Mouse (Mus musculus) gastrocnemius, adult 2 months (tissue): ENCODE results near the gene Zbtb7b. TPM values are rescaled to one million over a fixed set of nuclear protein-coding genes. Genes with fewer than 3 reads are reported as not detected.
A peak's percentile ranks its signal among the peaks of the same experiment; 100 is the strongest.

ENCODE experiments used
- DNase-seq: peaks from one replicate; pipeline ENCODE4 v3.0.0; 2022
- H3K27ac ChIP-seq: fragments of 200-600 bp; 2 replicates; pipeline ENCODE4 v1.8.1; 2022; ENCODE audit warnings: mild to moderate bottlenecking
- H3K4me3 ChIP-seq: fragments of 200-600 bp; 2 replicates; pipeline ENCODE4 v1.8.1; 2022; ENCODE audit warnings: mild to moderate bottlenecking, moderate library complexity
- CTCF ChIP-seq: fragments of 200-600 bp; IDR thresholded peaks from 2 replicates; pipeline ENCODE4 v1.8.1; 2022; ENCODE audit warnings: antibody characterized with exemption, mild to moderate bottlenecking, moderate library complexity
- intact Hi-C: fragments of 180-260 bp; cut with DNase I; formaldehyde crosslinking; loops from one replicate; pipeline ENCODE4 v1.15.1; 2025
- total RNA-seq, 2 experiments: library from RNA; stranded (reverse); gene quantifications; 2 replicates each; pipeline ENCODE4 v1.2.3; 2021

Zbtb7b gene
- total RNA-seq, 2 experiments from 2014 or later = 22.8 to 33.3 TPM

DNA sequence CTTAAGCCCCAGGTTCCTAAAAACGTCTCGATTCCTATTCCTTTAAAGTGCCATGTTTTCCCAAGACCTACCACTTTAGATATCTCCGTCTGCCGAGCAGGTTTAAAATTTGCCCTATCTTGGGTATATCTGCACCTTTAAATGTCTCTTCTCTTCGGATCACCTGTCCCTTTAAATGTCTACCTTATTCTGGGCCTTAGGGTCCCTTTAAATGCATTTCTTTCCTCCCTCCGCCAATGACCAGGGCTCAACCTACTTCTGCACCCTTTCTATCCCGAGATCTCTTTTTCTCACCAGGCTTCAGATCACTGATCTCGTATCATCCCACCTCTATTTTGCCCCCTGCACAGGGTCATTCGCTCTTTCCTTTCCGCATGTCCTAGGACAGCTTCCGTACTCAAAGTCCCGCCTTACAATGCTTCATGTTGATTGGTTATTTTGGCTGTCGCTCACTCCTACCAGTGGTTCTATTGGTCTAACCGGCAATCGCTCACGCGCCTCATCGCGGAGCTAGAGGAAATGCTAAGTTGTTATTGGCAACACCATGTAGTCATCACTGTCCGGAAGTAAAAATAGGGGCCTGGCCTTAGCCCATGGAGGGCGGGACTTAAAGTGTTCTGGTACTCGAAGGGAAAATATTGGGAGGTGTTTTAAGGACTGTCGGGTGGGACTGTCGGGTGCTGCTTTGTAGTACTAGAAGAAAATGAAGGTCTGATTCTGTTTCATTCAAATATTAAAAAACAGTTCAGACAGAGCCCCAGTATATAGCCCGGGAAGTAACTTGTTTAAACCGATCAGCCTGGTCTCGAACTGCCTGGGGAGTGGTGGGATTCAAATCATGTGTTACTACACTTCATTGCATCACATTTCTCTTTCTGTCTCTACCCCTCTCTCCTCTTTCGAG lies 17.2 kb upstream of the Zbtb7b start, which contains the start of gene Flad1:
Gene Flad1, minus strand, starts transcription at position 381 of the 904 bp plus-strand sequence.
- peak within 1 kb of the TSS; percentile 91 for H3K4me3 ChIP-seq
- H3K27ac ChIP-seq = peak within 1 kb of the TSS; percentile 91
- no peak for TF ChIP-seq CTCF
- intact Hi-C loops = loop anchor here (2.0 kb wide), 1 partner anchor 15 kb away; no protein-coding TSS in a partner anchor
- peak; percentile 95 for DNase-seq

- Histone ChIP-seq H3K27ac (peak overlapping the region; percentile 91), H3K4me3 (peak overlapping the region; percentile 91)
- TF ChIP-seq CTCF = no peak
- intact Hi-C loops = loop anchor here (2.0 kb wide), 1 partner anchor 14 kb away; no protein-coding TSS in a partner anchor
- no peak for DNase-seq
Measured at GRCm38 (mm10) chr3:89410864-89411263, 16.3 kb upstream of the Zbtb7b start.

GRCm38 (mm10) chr3:89409701-89410100 lies 15.1 kb upstream of the Zbtb7b start:
- no peak for DNase-seq
- Histone ChIP-seq H3K4me3 (no peak overlapping the region), H3K27ac (no peak overlapping the region)
- TF ChIP-seq CTCF = no peak
- intact Hi-C loops = loop anchor here (2.0 kb wide), 1 partner anchor 13 kb away; no protein-coding TSS in a partner anchor

DNA sequence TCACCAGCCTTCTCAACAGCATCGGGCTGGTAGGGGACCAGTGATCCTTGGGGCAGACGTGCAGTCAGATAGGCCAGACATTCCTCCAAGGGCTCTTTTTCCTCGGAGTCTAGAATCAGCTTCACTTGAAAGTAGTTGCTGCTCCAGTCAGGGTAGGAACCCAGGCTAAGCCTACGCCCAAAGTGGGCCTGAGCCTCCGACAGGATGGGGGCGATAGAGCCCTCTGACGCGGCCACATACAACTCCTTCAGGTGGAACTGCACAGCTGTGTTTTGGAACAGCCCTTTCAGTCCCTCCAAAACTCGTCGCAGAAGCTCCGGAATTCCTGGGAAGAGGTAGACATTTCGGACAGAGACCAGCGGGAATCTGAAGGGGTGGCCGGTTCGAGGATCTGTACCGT lies 13.9 kb upstream of the Zbtb7b start:
- no peak for TF ChIP-seq CTCF
- DNase-seq = peak; percentile 20
- intact Hi-C loops = no loop called here
- Histone ChIP-seq H3K4me3 (no peak overlapping the region), H3K27ac (no peak overlapping the region)

DNA sequence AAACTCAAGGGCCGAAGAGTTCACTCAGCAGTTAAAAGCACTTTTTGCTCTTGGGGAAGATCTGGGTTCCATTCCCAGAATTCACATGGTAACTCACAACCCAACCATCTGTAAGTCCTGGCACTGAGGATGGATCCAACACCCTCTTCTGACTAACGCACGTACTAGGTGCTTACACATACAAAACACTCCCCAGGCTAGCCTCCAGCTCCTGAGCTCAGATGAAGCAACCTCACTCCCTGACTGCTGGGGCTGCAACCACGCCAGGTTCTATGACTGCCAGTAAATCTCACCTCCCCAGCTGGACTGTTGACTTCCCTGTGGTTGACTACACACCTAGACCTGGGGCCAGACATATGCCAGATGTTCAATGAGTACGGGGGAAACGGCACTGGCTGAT lies 12.3 kb upstream of the Zbtb7b start:
- intact Hi-C loops = no loop called here
- no peak for TF ChIP-seq CTCF
- peak; percentile 77 for DNase-seq
- peak overlapping the region; percentile 78 for H3K27ac ChIP-seq
- H3K4me3 ChIP-seq = no peak overlapping the region

DNA sequence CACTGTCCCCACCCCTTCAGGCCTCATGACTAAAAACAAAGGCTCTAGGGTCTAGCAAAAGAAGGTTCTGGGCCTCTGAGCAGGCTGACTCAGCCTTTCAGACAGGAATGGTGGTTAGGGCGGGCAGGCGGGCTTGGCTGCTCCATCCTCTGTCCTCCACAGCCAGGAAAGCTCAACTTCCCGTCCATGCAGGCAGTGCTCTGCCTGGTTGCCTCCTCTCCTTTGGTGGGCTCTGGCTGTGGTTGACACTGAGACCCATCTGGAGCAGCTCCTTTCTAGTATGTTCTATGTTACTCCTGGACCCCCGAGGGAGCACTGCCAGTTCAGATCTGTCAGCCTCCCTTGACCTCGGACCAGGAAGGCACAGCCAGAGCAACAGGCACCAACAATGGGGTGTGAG lies 8.1 kb upstream of the Zbtb7b start, which contains the start of gene Lenep:
Gene Lenep, minus strand, starts transcription at position 101 of the 400 bp plus-strand sequence.
- peak; percentile 14 for DNase-seq
- H3K4me3 ChIP-seq = no peak within 1 kb of the TSS
- intact Hi-C loops = no loop called here
- no peak within 1 kb of the TSS for H3K27ac ChIP-seq
- TF ChIP-seq CTCF = no peak

DNA sequence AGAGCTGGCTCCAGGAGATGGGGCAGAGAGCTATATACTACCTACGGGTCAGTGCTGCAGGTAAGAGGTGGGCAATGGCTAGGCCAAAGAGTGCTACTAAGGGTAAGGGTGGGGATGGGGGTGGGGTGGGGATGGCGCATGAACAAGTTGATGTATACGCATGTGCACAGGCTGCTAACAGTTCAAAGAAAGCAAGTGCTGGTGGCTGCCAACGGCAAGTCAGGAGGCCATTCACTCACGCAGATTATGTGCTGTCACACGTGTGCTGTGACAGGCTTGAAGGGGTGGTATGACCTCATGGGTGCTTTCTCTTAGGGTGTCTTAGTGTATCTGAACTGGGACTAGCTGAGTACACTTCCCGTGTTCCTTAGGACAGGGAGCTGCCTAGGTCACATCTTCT lies 6.8 kb upstream of the Zbtb7b start:
- no peak for TF ChIP-seq CTCF
- intact Hi-C loops = no loop called here
- DNase-seq = no peak
- Histone ChIP-seq H3K4me3 (no peak overlapping the region), H3K27ac (no peak overlapping the region)

DNA sequence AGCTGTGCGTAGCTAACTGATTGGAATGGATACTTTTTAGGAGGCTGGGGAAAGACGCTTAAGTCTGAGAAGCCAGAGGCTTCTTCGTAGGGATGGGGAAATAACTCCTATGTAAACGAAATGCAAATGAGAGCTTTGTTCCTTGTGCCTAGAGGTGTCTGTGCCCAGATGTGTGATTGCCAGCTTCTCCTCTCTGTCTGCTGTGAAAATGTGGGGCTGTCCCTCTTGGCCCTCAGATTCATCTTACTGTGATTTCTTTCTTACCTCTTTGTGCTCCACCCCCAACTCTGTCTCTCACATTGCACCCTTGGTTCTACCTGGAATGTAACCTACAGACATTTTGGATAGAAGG lies 2.1 kb upstream of the Zbtb7b start:
- peak overlapping the region; percentile 82 for H3K4me3 ChIP-seq
- DNase-seq = no peak
- no peak for TF ChIP-seq CTCF
- intact Hi-C loops = loop anchor here (2.0 to 5.0 kb wide), 2 partner anchors 14 to 91 kb away; partner anchors contain the start of gene Flad1
- H3K27ac ChIP-seq = peak overlapping the region; percentile 95

DNA sequence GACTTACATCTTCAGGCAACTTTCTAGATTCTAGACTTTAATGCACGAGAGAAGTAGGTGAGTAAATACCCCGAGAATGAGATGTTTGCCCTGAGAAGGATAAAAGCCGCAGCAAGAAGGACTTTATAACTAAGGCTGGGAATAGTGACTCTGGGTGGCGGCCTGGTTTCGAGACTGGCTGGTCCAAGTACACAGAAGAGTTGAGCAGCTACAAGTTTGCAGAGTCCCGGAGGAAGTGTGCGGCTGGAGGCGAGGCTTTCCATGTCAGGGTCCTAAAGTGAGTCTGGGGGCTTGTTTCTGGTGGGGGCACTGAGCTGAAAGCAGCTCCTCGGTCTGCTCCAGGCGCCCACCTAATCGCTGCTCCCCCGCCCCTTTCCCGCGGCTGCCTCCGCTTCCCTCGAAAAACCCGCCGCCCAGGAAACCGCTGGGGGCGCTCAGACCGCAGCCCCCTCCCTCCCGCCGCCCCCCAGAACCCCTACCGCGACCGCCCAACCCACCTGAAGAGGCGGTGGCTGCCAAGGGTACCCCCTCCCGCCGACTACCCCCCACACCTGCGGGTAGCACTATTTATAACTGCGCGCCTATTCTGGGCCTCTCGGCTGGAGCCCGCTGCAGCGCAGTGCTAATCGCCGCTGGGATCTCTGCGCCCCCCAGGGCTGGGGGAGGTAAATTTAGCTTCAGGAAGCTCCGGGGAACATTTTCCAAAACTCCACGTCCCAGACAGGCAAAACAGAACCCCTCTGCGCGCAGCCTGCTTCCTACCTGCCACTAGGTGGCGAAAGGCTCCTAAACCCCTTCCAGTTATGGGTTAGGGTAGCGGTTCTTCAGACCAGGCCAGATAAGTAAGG lies 1.5 kb upstream of the Zbtb7b start:
- DNase-seq = peak; percentile 79
- intact Hi-C loops = loop anchor here (2.0 to 5.0 kb wide), 3 partner anchors 15 to 91 kb away; partner anchors contain the start of genes Flad1 and Pygo2
- peak; percentile 91 for TF ChIP-seq CTCF
- Histone ChIP-seq H3K27ac (peak overlapping the region; percentile 95), H3K4me3 (peak overlapping the region; percentile 82)

DNA sequence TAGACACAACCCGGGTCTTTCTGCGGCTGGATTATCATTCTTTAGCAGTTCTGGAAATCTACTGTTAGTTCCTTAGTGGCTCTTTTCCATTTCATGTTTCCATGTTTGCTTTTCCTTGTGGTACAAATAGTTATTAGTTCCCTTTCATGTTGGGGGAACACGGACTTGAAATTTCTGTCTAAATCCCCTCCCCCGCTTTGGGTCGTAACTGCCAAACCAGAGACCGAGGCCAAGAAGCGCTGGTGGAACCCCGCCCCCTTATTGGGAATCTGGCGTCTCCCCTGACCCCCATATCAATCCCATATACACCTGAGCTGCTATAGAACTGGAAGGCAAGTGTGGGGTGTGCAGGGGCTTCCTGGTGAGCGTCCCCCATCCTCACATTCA lies 836 bp upstream of the Zbtb7b start:
- H3K27ac ChIP-seq = peak overlapping the region; percentile 95
- TF ChIP-seq CTCF = no peak
- peak; percentile 53 for DNase-seq
- H3K4me3 ChIP-seq = peak overlapping the region; percentile 82
- intact Hi-C loops = loop anchor here (2.0 to 5.0 kb wide), 2 partner anchors 35 to 92 kb away; partner anchors contain the start of gene Pygo2

DNA sequence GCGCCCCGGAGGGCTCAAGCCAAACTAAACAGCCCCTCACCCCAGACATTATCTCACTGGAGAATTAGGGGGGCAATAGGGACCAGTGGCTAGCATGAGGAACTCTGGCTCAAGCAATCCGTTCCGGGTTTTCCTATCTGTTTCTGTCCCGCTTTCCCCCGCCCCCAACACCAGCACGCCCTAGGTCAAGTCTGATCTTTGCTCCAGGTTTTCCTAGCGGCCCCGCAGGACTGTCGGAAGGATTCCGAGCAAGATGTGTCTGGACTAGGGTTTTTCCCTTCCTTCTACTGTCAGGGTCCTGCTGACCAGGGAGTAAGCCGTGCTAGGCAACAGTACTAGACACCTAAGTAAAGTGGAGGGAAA lies 299 bp upstream of the Zbtb7b start:
- Histone ChIP-seq H3K27ac (peak overlapping the region; percentile 95), H3K4me3 (peak overlapping the region; percentile 82)
- no peak for TF ChIP-seq CTCF
- DNase-seq = peak; percentile 91
- intact Hi-C loops = loop anchor here (2.0 to 5.0 kb wide), 2 partner anchors 36 to 92 kb away; partner anchors contain the start of gene Pygo2

DNA sequence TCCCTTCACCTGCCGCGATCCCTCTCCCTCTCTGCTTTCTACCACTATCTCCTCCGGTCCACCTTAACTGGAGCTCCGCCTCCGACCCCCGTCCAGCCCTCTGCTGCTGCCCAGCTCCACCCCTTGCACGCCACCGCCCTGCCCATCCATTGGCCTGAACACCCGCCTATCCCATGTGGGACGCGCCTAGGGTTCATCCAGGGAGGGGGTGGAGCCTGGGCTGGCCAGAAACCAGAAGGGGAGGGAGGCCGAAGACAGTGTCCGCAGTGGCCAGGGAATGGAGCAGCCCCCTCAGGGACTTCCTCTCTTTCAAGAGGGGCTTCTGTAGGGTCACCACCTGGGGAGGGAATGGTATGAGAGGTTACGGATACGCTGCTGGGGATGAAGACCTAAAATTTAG lies 971 bp downstream of the Zbtb7b start:
- TF ChIP-seq CTCF = no peak
- peak overlapping the region; percentile 82 for H3K4me3 ChIP-seq
- DNase-seq = peak; percentile 100
- intact Hi-C loops = loop anchor here (2.0 kb wide), 1 partner anchor 37 kb away; the partner anchor contains the start of gene Pygo2
- H3K27ac ChIP-seq = peak overlapping the region; percentile 95

DNA sequence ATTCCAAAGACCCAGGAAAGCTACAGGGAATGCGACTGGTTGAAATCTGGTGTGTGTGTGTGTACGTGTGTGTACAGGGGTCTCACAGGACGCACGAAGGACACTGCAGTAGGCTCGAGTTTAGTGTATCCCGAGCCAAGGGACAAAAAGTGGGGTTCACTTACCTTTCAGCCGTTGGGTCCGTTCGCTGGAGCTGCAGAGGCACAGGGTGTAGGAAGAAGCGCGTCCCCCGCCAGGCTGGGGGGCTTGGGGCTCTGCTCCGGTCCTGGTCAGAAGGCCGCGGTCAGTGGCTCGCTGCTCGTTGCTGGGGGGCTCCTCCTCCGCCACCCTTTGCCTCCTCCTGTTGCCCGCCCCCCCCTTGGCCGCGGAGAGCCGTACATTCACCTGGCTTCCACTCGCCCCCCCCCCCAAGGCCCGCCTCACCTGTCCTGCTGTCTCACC lies 1.7 kb downstream of the Zbtb7b start:
- TF ChIP-seq CTCF = no peak
- H3K27ac ChIP-seq = peak overlapping the region; percentile 95
- intact Hi-C loops = no loop called here
- DNase-seq = peak; percentile 73
- H3K4me3 ChIP-seq = peak overlapping the region; percentile 82
